Mouse (Mus musculus): Measurements from ENCODE around the gene Sntb2. TPM values are rescaled to one million over a fixed set of nuclear protein-coding genes. Genes with fewer than 3 reads are reported as not detected.

The Sntb2 gene
- polyA plus RNA-seq, 1 experiment = 14.4 TPM

GRCm38 (mm10) chr8:106957086-106957485, 21.5 kb downstream of the Sntb2 start:
- TF ChIP-seq POLR2A (IDR thresholded peaks at IDR 0.05; ENCODE audit: control insufficient read depth, low read depth, low read length) = no peak
- TF ChIP-seq CTCF (IDR thresholded peaks at IDR 0.05; ENCODE audit: control insufficient read depth, insufficient read depth, insufficient replicate concordance, low read depth, low read length) = no peak

DNA sequence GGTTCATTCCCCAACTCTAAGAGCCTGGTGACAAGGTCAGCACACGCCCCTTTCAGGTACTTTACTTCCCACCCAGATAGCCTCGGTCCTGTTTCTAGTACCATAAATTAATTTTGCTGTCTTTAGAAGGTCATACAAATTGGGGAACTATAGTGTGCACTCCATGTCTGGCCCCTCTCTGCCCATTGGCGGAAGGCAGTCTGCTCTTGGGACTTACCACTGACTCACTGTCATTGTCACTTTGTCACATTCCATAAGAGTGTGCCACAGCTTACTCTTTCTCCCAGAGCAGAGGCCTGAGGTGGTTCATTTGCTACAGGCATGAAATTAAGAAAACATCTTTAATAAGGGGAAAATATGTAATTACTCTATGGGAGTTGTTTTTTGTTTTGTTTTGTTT, 22.7 kb downstream of the Sntb2 start:
- TF ChIP-seq CTCF (IDR thresholded peaks at IDR 0.05; ENCODE audit: control insufficient read depth, insufficient read depth, insufficient replicate concordance, low read depth, low read length) (no peak), POLR2A (IDR thresholded peaks at IDR 0.05; ENCODE audit: control insufficient read depth, low read depth, low read length) (no peak)
- no peak overlapping the region for H3K4me3 ChIP-seq (ENCODE audit: control insufficient read depth, low read depth, low read length)
- no peaks in the 10 kb centered on the region for H3K27me3 ChIP-seq (ENCODE audit: control insufficient read depth, insufficient read depth, low read length)
- H3K27ac ChIP-seq (ENCODE audit: control insufficient read depth, insufficient read depth, low read depth, low read length) = no peak overlapping the region
- H3K4me1 ChIP-seq (ENCODE audit: control insufficient read depth, insufficient read depth, low read length) = no peaks in the 10 kb centered on the region
- no peaks in the 10 kb centered on the region for H3K36me3 ChIP-seq (ENCODE audit: control insufficient read depth, insufficient read depth, low read length)

More at GRCm38 (mm10) chr8:106957086-106957485, 21.5 kb downstream of the Sntb2 start:
- Histone ChIP-seq H3K27ac (ENCODE audit: control insufficient read depth, insufficient read depth, low read depth, low read length) (no peak overlapping the region), H3K4me1 (ENCODE audit: control insufficient read depth, insufficient read depth, low read length) (no peaks in the 10 kb centered on the region), H3K36me3 (ENCODE audit: control insufficient read depth, insufficient read depth, low read length) (no peaks in the 10 kb centered on the region), H3K4me3 (ENCODE audit: control insufficient read depth, low read depth, low read length) (no peak overlapping the region), H3K27me3 (ENCODE audit: control insufficient read depth, insufficient read depth, low read length) (no peaks in the 10 kb centered on the region)

DNA sequence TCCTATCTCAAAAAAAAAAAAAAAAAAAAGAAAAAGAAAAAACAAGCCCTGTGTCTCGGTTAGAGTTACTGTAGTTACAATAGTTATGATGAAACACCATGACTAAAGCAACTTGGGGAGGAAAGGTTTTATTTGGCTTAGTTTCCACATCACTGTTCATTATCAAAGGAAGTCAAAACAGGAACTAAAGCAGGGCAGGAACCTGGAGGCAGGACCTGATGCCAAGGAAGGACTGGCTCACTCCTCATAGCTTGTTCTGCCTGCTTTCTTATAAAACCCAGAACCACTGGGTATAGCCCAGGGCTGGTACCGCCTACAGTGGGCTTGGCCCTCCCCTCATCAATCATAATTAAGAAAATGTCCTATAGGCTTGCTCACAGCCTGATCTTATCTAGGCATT, 24.1 kb downstream of the Sntb2 start:
- Histone ChIP-seq H3K36me3 (ENCODE audit: control insufficient read depth, insufficient read depth, low read length) (no peaks in the 10 kb centered on the region), H3K4me1 (ENCODE audit: control insufficient read depth, insufficient read depth, low read length) (no peaks in the 10 kb centered on the region), H3K27me3 (ENCODE audit: control insufficient read depth, insufficient read depth, low read length) (no peaks in the 10 kb centered on the region), H3K4me3 (ENCODE audit: control insufficient read depth, low read depth, low read length) (no peak overlapping the region), H3K27ac (ENCODE audit: control insufficient read depth, insufficient read depth, low read depth, low read length) (no peak overlapping the region)
- TF ChIP-seq POLR2A (IDR thresholded peaks at IDR 0.05; ENCODE audit: control insufficient read depth, low read depth, low read length) = no peak
- no peak for TF ChIP-seq CTCF (IDR thresholded peaks at IDR 0.05; ENCODE audit: control insufficient read depth, insufficient read depth, insufficient replicate concordance, low read depth, low read length)

DNA sequence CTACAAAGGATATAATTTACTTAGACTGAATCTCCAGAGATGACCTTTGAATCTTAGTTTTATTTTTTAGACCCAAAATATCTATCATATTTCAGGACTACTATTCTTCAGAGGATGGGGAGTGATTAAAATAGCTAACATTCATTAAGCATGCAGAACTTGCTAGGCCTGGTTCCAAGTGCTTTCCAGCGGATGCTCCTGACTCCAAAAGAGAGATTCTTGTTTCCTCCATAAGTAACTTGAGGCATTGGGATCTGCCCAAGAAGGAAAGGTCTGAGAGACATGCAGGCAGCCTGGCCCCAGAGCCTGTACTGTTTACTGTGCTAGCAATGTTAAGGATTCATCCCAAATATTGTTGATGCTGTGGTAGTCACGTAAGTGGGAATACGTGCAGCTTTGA, 26.8 kb downstream of the Sntb2 start:
- H3K27me3 ChIP-seq (ENCODE audit: control insufficient read depth, insufficient read depth, low read length) = no peaks in the 10 kb centered on the region
- H3K36me3 ChIP-seq (ENCODE audit: control insufficient read depth, insufficient read depth, low read length) = no peaks in the 10 kb centered on the region
- no peaks in the 10 kb centered on the region for H3K4me1 ChIP-seq (ENCODE audit: control insufficient read depth, insufficient read depth, low read length)
- TF ChIP-seq CTCF (IDR thresholded peaks at IDR 0.05; ENCODE audit: control insufficient read depth, insufficient read depth, insufficient replicate concordance, low read depth, low read length) (no peak), POLR2A (IDR thresholded peaks at IDR 0.05; ENCODE audit: control insufficient read depth, low read depth, low read length) (no peak)
- no peak overlapping the region for H3K4me3 ChIP-seq (ENCODE audit: control insufficient read depth, low read depth, low read length)
- H3K27ac ChIP-seq (ENCODE audit: control insufficient read depth, insufficient read depth, low read depth, low read length) = no peak overlapping the region; the same call in 1 of the 2 replicates

GRCm38 (mm10) chr8:106963365-106963764, 27.8 kb downstream of the Sntb2 start:
- H3K36me3 ChIP-seq (ENCODE audit: control insufficient read depth, insufficient read depth, low read length) = no peaks in the 10 kb centered on the region
- no peaks in the 10 kb centered on the region for H3K27me3 ChIP-seq (ENCODE audit: control insufficient read depth, insufficient read depth, low read length)
- H3K27ac ChIP-seq (ENCODE audit: control insufficient read depth, insufficient read depth, low read depth, low read length) = no peak overlapping the region
- no peaks in the 10 kb centered on the region for H3K4me1 ChIP-seq (ENCODE audit: control insufficient read depth, insufficient read depth, low read length)
- no peak overlapping the region for H3K4me3 ChIP-seq (ENCODE audit: control insufficient read depth, low read depth, low read length)
- no peak for TF ChIP-seq POLR2A (IDR thresholded peaks at IDR 0.05; ENCODE audit: control insufficient read depth, low read depth, low read length)
- TF ChIP-seq CTCF (IDR thresholded peaks at IDR 0.05; ENCODE audit: control insufficient read depth, insufficient read depth, insufficient replicate concordance, low read depth, low read length) = no peak

DNA sequence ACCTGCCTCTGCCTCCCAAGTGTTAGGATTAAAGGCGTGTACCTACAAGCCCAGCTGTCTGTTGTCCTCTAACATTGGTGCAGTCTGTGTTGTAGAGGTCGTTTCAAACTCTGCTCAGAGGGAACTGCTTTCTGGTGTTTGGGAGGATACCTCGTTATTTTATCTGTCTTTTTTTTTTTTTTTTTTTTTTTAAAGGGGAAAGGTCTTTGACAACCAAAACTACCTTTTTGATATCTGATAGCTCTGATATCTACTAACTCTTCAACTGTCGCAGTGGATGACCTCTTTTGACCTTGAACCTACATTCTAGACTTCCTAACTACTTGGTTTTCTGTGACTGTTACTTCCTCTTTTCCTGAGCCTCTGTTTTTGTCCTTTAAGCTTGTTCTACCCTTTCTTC, 29.0 kb downstream of the Sntb2 start:
- TF ChIP-seq POLR2A (IDR thresholded peaks at IDR 0.05; ENCODE audit: control insufficient read depth, low read depth, low read length) (no peak), CTCF (IDR thresholded peaks at IDR 0.05; ENCODE audit: control insufficient read depth, insufficient read depth, insufficient replicate concordance, low read depth, low read length) (no peak)
- Histone ChIP-seq H3K4me1 (ENCODE audit: control insufficient read depth, insufficient read depth, low read length) (no peaks in the 10 kb centered on the region), H3K36me3 (ENCODE audit: control insufficient read depth, insufficient read depth, low read length) (no peaks in the 10 kb centered on the region), H3K27me3 (ENCODE audit: control insufficient read depth, insufficient read depth, low read length) (no peaks in the 10 kb centered on the region), H3K27ac (ENCODE audit: control insufficient read depth, insufficient read depth, low read depth, low read length) (no peak overlapping the region), H3K4me3 (ENCODE audit: control insufficient read depth, low read depth, low read length) (no peak overlapping the region)

DNA sequence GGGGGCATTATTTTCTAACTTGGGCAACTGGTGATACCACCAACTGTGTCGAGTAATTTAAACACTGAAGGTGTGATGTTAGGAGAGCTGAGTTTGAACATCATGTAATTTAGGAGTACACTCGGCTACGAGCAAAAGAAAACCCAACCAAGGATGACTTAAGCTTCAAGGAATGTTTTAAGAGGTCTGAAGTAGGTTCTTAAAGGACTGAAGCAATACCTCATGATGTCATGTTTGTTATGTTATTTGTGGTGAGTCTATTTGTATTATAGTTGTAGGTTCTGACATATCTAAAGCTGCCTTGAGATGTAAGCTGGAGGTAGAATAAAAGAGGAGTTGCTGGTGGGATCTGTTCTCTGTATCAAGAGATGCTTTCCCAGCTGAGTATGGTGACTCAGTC, 34.4 kb downstream of the Sntb2 start:
- Histone ChIP-seq H3K4me1 (ENCODE audit: control insufficient read depth, insufficient read depth, low read length) (no peaks in the 10 kb centered on the region), H3K27me3 (ENCODE audit: control insufficient read depth, insufficient read depth, low read length) (no peaks in the 10 kb centered on the region), H3K36me3 (ENCODE audit: control insufficient read depth, insufficient read depth, low read length) (no peaks in the 10 kb centered on the region), H3K27ac (ENCODE audit: control insufficient read depth, insufficient read depth, low read depth, low read length) (no peak overlapping the region), H3K4me3 (ENCODE audit: control insufficient read depth, low read depth, low read length) (peak overlapping the region; percentile 20)
- TF ChIP-seq CTCF (IDR thresholded peaks at IDR 0.05; ENCODE audit: control insufficient read depth, insufficient read depth, insufficient replicate concordance, low read depth, low read length) (no peak), POLR2A (IDR thresholded peaks at IDR 0.05; ENCODE audit: control insufficient read depth, low read depth, low read length) (no peak)

DNA sequence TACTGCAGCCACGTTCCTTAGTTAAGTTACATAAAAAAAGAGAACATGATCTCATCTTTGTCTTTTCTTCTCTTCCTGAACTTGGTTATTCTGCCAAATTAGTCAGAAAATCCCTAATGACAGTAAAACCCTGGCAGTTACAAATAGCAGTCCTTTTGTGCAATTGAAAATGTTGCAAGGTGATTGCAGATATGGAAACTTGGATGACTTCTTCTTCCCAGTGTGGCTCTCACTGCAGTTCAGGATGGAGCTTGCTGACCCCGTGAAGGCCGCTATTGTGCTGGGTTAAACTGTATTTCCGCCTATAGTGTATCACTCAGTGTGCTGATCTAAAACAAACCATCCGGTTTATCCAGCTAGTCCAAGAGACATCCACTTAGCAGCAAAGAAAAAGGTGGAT, 36.4 kb downstream of the Sntb2 start:
- Histone ChIP-seq H3K4me3 (ENCODE audit: control insufficient read depth, low read depth, low read length) (no peak overlapping the region), H3K27me3 (ENCODE audit: control insufficient read depth, insufficient read depth, low read length) (no peaks in the 10 kb centered on the region), H3K4me1 (ENCODE audit: control insufficient read depth, insufficient read depth, low read length) (no peaks in the 10 kb centered on the region), H3K27ac (ENCODE audit: control insufficient read depth, insufficient read depth, low read depth, low read length) (0 out of 2 replicates have a peak overlapping the region, but pooled peaks have one; percentile 29), H3K36me3 (ENCODE audit: control insufficient read depth, insufficient read depth, low read length) (no peaks in the 10 kb centered on the region)
- TF ChIP-seq CTCF (IDR thresholded peaks at IDR 0.05; ENCODE audit: control insufficient read depth, insufficient read depth, insufficient replicate concordance, low read depth, low read length) (no peak), POLR2A (IDR thresholded peaks at IDR 0.05; ENCODE audit: control insufficient read depth, low read depth, low read length) (no peak)
